Mouse (Mus musculus): ENCODE results near the gene Lgi4. TPM values are rescaled to one million over a fixed set of nuclear protein-coding genes. Genes with fewer than 3 reads are reported as not detected.

Lgi4 gene
- polyA plus RNA-seq, 1 experiment: 16.0 TPM

GRCm38 (mm10) chr7:31076492-31076891 is 17.4 kb downstream of the Lgi4 start, which contains the start of gene Fxyd3:
Gene Fxyd3, minus strand, starts transcription at chr7:31076704.
- no peak for DNase-seq (ENCODE audit: low spot score)

DNA sequence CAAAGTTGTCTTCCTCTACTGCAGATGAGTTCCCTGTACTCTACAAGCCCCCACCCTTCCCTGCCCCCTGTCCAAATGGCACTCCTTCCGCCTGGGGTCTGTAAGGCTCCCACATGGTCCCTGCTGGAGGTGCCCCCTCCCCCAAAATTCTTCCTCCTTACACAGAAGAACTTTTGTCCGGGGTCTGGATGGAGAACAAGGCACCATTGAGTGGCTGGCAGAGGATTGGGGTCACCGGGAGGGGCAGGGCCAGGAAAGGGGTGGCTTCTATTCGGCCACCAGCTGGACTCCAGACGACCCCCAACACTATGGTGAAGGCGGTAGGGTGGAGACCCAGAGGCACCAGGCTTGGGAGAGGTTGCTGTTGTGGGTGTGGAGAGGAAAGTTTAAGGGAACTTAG is 18.3 kb downstream of the Lgi4 start:
- DNase-seq (ENCODE audit: low spot score): no peak

- DNase-seq (ENCODE audit: low spot score): no peak
These were observed 18.8 kb downstream of the Lgi4 start for GRCm38 (mm10) chr7:31077885-31078445.

GRCm38 (mm10) chr7:31079670-31080069 is 20.5 kb downstream of the Lgi4 start:
- no peak for DNase-seq (ENCODE audit: low spot score)

DNA sequence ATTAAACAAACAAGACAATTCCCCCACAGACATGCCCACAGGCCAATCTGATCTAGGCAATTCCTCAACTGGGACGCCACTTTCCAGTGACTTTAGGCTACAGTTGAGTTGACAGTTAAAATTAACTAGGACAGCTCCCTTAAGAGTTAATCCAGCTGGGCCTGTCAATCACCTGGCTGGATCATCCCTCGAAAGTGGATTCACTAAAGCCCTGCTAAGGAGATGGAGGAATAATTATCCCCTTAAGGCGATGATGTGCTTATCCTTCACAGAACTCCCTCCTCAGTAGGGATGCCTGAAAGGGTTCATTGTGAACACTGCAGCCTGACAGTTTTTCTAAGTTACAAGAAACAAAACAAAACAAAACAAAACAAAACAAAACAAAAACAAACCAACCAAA is 21.5 kb downstream of the Lgi4 start:
- DNase-seq (ENCODE audit: low spot score): no peak

DNA sequence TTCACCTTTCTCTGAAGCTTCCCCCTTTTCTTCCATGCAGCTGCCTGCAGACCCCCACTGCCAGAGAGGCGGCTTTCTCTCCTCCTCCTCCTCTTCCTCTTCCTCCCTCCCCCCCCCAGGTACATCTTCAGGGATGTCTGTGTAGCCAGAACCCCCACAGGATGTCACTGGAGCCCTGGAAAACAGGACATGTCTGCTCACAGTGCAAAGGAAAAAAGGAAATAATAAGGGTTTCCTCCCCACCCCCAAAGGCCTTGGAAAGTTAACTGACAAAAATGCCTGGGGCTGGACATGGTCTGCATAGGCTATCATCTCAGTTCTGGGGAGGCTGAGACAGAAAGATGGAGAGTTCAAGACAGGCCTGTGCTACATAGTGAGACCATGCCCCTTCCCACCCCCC is 22.0 kb downstream of the Lgi4 start:
- DNase-seq (ENCODE audit: low spot score): no peak

- no peak for DNase-seq (ENCODE audit: low spot score)
These were observed 23.0 kb downstream of the Lgi4 start for GRCm38 (mm10) chr7:31082106-31082505.

- no peak for DNase-seq (ENCODE audit: low spot score)
These were observed 23.9 kb downstream of the Lgi4 start for GRCm38 (mm10) chr7:31082831-31083588.

DNA sequence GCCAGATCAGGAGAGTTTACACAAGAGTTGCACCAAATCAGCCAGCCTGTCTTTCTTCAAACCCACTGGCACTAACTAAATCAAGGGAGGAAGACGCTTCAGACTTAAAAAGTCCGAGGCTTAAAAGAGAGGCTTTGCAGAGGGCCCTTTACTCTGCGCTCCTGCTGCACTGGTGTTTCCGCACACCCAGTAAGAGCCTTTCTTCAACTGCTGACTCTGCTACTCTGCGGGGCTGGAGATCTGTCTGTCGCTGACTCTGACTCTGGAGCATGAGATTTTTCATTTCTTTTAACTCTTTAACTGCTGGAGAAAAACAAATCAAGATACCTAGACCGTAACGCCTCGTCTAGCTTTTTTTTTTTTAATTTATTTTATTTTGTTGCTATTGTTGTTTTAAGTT is 25.0 kb downstream of the Lgi4 start:
- DNase-seq (ENCODE audit: low spot score): no peak

DNA sequence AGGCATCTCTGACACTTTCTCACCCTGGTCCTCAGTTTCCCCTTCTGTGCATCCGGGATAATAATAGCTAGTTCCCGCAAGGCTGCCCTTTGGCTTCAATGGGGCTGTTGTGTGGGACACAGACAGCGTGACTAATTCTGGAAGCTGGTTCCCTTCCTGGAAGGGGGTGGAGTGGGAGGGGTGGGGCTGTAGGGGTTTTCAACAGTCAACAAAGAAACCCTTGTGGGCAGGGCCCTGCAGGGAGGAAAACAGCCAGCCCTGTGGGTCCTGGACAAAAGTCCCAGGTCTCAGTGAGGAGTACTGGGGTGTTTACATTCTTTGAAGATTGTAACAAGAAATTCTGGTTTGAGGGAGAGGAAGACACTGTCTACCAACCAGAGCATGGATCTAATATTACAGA is 26.0 kb downstream of the Lgi4 start:
- DNase-seq (ENCODE audit: low spot score): no peak

DNA sequence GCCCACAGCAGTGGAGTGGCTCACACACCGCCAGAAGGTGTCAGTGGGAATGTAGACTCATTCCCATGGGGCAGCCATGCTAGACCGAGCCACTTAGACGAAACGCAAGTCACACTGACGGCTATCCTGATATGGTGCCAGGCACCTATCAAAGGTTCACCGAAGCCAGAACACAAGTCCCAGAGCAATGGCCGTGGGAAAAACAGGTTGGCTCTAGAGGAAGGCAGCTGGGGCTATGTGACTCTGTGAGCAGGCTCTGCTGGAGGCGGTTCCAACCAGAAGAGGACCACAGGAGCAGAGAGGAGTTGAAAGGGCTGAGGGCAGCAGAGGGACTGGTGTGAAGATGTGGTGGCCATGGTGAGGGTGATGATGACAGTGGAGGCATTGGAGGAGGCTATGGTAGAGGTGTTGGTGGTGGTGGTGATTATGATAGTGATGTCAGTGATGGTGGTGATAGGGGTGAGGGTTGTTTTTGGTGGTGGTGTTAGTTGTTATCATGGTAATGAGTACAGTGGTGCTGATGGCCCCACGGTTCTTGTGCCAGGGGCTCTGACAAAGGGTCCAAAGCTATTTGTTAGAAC is 27.1 kb downstream of the Lgi4 start:
- no peak for DNase-seq (ENCODE audit: low spot score)

DNA sequence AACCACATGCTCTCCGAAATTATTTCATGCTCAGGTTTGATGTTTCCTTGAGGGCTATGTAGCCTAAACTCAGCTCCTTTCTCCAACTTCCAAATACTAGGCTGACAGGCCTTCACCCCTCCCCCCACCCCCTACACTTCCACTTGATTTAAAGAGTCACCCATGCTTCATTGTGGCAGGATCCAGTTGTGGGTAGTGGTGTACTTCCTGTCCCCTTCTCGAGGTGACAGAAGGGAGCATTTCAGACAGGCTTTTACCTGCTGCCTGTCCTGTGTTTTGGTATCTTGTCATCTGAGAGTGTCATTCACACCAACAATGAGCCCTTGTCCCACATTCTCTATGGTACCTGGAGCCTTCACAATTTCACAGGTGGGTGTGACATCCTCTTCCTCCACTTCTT is 28.1 kb downstream of the Lgi4 start:
- no peak for DNase-seq (ENCODE audit: low spot score)

- DNase-seq (ENCODE audit: low spot score): no peak
These were observed 29.1 kb downstream of the Lgi4 start for GRCm38 (mm10) chr7:31088206-31088605.

DNA sequence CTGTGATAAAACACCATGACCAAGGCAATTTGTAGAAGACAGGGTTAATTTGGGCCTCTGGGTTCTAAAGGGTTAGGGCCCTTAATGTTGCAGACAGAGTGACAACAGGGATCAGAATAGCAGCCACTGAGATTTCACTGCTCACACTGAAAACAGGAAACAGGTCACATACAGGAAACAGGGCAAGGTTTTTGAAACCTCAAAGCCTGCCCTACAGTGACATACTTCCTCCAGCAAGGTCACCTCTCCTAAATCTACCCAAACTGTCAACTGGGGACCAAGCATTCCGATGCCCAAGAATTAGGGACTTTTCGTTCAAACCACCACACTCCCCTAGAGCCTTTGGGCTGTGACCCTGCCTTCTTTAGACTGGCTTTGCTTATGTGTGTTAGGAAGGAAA is 30.6 kb downstream of the Lgi4 start:
- no peak for DNase-seq (ENCODE audit: low spot score)

DNA sequence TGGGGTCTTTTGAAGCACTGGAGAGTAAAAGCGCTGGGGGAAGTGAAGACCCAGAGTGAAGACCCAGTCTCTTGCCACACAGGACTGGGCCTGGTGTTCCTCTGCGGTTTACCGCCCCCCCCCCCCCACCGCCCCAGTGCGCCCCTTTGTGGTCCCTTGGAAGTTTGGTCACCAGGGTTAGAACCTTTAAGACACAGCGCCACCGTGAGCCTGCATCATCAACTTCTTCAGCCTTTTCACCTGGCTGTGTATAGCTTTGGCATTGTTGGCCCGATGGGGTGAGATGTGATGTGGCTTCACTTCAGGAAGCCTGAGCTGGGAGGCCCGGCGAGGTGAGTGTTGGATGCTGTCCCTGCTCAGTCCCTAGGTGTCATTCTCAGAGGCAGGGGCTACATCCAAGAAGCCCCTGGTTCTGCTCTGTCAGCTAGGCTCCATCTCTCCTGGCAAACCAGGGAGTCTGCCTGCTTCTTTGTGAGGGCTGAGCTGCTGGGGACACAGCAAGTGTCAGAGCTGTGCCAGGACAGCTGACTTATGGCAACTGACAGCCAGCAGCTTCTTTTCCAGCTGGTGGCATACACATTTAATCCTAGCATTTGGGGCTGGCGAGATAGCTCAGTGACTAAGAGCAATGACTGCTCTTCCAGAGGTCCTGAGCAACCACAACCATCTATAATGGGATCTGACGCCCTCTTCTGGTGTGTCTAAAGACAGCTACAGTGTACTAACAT is 35.8 kb downstream of the Lgi4 start:
- DNase-seq (ENCODE audit: low spot score): no peak

- DNase-seq (ENCODE audit: low spot score): no peak
These were observed 37.9 kb downstream of the Lgi4 start for GRCm38 (mm10) chr7:31096892-31097564.

DNA sequence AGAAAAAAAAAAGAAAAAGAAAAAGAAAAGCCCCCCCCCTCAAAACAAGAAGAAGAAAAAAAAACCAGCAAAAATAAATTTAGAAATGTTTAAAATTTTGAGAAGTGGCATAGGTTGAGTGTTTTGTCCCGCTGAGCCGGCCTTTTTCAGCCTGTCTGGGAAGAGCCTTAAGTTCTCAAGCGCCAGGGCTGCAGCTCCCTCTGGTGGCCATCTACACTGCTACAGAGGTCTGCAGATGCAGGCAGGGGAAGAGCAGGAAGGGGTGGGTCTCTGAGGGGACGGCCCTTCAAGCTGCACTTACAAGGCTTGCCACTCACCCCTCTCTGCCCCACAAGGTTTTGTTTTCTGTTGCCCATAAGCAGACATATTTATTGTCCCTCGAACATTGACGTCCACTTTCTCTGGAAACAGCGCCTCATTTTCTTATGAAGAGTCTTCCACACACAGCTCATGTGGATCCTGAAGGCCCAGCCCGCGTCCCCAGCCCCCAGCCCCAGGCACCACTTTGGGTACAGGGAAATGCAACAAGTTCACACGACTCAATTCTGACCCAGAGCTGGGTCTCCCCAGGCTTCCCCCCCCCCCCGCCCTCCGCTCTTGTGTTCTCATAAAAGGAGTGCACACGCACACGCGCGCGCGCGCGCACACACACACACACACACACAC is 38.6 kb downstream of the Lgi4 start:
- peak; percentile 71 for DNase-seq (ENCODE audit: low spot score)

DNA sequence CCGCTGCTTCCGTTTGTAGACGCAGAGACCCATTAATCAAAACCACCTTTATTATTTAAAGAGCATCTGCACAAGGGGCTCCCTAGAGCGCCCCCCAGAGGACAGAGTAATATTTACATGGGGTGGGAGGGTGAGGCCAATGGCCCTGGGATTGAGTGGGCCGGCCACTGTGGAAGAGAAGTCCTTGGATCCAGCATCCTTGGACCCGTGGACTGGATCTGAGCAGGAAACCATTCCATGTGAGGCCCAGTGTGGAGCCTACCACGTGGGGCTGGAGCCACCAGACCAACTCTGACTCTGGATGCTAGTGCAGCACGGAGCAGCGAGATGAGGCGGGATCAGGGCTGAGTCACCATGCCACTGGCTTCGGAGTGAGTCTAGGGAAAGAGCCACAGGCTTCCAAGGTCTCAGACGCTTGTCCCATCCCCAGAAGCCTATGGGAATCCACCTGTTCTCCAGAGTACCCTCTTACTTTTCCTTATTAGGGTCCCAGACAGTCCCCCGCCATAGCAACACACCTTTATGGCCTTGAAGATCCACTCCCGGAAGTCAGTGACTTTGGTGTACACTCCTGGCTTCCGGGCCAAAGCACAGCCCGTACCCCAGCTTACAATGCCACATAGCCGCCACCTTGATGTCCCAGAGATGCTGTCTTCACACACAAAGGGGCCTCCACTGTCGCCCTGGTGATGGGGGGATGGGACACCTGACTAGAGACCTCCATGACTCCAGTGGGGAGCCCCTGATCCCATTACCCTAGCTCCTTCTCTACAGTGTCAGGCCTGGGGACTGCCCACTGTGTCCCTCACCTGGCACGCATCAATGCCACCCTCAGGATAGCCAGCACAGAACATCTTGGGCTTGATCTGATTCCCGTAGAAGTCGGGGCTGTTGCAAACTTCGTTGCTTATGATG is 39.8 kb downstream of the Lgi4 start:
- no peak for DNase-seq (ENCODE audit: low spot score)

DNA sequence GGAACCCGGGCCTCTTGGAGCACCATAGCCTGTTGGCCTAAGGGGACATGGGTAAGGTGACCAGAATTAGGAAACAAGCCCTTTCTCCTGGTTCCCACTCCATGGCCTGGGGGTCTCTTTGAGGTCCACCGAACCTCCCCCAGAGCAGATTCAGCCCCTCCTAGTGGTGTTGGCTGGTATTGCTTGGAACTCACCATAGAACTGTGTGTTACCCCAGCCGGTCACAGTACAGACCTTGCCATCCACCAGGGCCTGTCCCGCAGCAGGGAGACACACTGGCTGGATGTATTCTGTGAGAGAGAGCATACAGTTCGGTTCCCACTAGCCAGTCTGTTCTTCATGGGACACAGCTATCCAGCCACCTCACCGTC is 40.5 kb downstream of the Lgi4 start:
- DNase-seq (ENCODE audit: low spot score): no peak

GRCm38 (mm10) chr7:31100786-31101185 is 41.6 kb downstream of the Lgi4 start:
- no peak for DNase-seq (ENCODE audit: low spot score)

Data from urinary bladder, adult 2 months (tissue).